Mouse (Mus musculus) spleen, adult 12 weeks (tissue): ENCODE results near the gene Agap1.

Experiments used
- DNase-seq: peaks from one replicate; pipeline ENCODE4 v3.0.0; 2022; ENCODE audit warnings: low spot score

The Agap1 gene

GRCm38 (mm10) chr1:89714165-89714980 lies 259.8 kb downstream of the Agap1 start:
- DNase-seq = no peak

- DNase-seq = no peak
Observed at GRCm38 (mm10) chr1:89716234-89716633, 261.6 kb downstream of the Agap1 start.

DNA sequence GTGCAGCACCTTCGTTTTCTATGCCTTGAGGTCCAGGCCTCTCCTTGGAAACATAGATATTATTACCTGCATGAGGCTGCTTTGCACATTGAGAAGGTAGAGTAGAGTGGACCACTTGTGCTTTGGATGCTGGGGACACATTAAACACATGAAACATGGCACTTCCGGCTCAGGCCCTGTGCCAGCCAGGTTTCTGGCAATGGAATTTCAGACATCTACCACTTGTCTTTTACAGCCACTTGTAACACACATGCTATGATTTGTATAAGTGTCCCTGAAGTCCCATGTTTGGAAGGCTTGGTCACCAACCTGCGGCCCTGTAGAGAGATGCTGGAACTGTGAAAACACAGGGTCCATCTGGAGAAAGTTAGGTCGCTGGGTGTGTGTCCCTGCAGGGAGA lies 262.5 kb downstream of the Agap1 start:
- DNase-seq = no peak

GRCm38 (mm10) chr1:89718782-89719403 lies 264.3 kb downstream of the Agap1 start:
- no peak for DNase-seq

DNA sequence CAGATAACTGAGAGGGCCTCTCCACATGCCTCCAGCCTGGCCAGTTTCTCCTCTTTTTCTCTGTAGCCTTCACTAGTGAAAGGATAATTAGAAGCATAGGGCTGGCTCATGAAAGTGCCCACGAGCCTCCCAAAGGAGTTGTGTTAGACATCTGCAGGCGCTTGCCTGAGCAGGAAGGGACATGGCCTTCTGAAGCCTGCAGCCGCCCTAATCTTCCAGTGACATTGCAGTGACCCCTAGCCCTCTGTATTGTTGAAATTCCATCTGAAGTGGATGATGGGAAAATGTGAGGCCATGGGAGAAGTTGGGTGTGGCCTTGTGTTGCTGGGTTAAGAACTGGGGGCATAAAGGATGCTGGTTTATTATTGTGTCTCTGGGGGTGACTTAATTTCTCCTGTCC lies 269.5 kb downstream of the Agap1 start:
- DNase-seq = no peak

- no peak for DNase-seq
Observed at GRCm38 (mm10) chr1:89724555-89724954, 269.9 kb downstream of the Agap1 start.

DNA sequence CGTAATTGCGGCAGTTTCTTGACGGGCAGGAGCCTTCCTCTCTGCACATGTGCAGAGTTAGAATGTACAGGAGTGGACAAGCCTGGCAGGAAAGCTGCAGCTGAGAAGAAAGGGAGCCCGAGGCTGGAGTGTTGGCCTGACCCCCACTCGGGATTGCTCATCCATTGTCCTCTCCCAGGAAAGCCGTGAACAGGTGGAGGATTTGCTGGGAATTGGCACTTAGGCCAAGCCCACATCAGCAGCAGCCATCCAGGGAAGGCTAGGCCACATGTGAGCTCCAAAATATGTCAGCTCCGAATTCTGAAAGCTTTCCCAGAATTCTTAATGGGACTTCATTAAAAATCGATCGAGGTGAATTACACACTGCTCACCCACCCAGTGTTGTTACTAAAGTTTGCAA lies 270.4 kb downstream of the Agap1 start:
- no peak for DNase-seq

DNA sequence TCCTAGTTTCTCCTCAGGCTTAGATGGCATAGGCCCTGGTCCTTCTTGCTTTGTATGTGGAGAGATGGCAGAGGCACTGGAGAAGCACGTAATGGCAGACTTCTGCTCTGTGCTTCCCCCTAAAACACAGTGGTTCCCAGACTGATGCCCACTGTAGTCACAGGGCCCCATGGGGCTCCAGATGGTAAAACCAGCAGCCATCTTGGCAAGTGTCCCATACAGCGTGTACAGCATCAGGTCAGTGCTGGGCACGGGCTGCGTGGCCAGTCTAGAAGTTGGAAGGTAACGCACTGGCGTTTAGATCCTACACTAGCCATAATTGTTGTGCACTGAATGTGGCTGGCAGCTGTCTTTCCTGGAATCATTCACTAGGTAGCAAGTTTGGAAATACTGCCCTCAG lies 273.9 kb downstream of the Agap1 start:
- no peak for DNase-seq

GRCm38 (mm10) chr1:89730589-89731195 lies 276.1 kb downstream of the Agap1 start:
- no peak for DNase-seq

DNA sequence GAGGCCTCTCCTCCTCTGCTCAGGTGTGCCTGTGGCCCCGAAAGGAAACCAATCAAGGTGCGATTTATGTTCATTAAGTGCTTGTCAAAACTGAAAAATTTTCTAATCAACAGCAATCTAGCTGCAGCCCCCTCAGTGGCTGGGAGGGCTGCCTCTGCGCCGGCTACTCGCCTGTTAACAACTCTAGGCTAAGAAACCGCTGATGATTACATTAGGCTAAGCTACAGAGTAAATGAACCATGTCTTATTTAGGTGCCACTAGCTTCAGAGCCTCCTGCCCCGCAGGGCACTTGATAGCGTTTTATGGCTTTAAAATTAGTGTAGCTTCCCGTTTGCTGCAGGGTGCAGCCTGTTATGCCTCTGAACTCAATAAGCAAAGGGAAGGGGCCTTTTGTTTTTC lies 279.8 kb downstream of the Agap1 start:
- no peak for DNase-seq

- no peak for DNase-seq
Observed at GRCm38 (mm10) chr1:89735146-89735545, 280.5 kb downstream of the Agap1 start.

GRCm38 (mm10) chr1:89736021-89736420 lies 281.4 kb downstream of the Agap1 start:
- DNase-seq = no peak

DNA sequence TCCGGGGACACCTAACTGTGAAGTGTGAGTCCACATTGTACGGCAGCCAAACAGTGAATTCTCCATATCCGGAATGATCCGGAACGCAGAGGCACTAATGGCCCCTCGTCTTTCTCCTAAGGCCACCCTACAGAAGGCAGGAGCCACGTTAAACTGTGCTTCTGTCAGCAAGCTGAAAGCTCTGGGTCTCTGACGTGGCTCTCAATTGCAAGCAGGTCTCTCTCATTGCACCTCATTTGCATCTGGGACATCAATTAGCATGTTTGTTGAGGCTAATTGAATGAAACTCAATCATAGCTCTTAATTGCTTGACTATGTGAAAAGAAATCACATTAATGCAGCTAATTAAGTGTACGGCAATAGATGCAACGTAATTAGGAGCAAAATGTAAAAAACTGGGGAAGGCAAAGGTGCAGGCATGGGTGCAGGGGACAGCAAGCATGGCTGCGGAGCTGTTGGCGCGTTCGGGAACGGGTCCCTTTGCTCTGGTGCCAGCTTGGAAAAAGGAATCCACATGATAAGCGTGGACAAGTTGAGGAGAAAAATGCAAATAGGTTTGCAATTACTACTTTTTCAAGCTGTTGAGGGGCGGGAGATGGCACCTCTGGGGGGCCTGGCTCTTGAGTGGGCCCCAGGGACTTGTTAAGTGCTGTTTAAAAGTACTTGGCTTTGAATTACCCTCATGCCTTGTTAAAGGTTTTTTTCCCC lies 284.6 kb downstream of the Agap1 start:
- no peak for DNase-seq

DNA sequence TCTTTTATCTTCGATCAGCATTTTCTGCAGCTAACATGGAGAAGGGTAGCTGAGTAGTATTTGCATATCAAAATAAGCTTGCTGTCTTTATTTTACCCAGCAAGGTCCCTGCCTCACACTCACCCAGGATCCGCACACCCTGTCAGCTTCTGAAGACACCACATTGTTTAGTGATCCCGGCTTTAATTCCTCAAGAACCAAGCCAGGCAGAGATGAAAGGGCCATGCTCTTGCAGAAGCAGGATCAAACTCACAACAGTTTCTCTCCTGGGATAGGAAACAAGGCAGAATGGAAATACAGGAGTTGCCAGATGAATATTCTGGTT lies 285.1 kb downstream of the Agap1 start:
- no peak for DNase-seq

DNA sequence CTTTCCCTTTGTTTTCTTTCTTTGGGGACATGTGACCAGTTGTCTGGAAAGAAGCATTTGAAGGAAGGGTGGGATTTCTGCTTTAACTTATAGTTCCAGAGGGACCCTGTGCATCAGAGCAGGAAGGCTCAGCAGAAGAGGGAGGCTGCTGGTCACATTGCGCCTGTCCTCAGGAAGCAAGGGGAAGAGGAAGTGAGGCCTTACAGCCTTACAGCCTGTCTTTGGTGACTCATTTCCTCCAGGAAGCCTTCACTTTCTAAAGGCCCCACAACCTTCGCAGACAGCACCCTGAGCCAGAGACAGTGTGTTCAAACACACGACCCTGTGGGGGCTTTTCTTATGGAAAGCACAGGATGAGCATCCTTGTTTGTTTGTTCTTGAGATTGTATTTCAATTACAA lies 287.8 kb downstream of the Agap1 start:
- DNase-seq = no peak

GRCm38 (mm10) chr1:89746171-89746570 lies 291.6 kb downstream of the Agap1 start:
- DNase-seq = no peak

- no peak for DNase-seq
Observed at GRCm38 (mm10) chr1:89749666-89750065, 295.1 kb downstream of the Agap1 start.

GRCm38 (mm10) chr1:89750495-89750894 lies 295.9 kb downstream of the Agap1 start:
- no peak for DNase-seq

DNA sequence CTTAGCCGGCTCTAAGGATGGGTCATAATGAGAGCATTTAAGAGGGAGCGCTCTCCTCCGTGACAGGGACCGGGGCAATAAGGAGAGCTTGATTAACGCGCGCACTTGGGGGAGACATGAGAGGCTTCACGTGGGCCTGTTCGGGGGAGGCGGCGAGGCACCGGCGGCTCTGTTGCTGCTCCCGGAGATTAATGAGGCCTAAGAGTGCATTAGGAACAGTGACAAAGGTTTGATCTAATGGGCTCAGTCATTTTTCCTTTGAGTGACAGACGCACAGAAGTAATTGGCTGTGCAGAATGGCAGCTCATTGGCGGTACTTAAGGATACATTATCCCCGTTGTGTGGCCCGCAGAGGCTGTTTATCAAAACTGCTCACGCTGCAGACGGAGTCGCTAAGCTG lies 296.3 kb downstream of the Agap1 start:
- DNase-seq = no peak

- no peak for DNase-seq
Observed at GRCm38 (mm10) chr1:89751344-89751743, 296.7 kb downstream of the Agap1 start.

- no peak for DNase-seq
Observed at GRCm38 (mm10) chr1:89752659-89753058, 298.1 kb downstream of the Agap1 start.

GRCm38 (mm10) chr1:89755358-89755757 lies 300.8 kb downstream of the Agap1 start:
- DNase-seq = no peak

GRCm38 (mm10) chr1:89756387-89756786 lies 301.8 kb downstream of the Agap1 start:
- DNase-seq = no peak
